Mouse (Mus musculus) stomach, postnatal 0 days (tissue): ENCODE results near the gene Myom1.

Experiments used
- CTCF ChIP-seq: IDR thresholded peaks from 2 replicates; pipeline ENCODE4 v1.5.1; 2016; ENCODE audit warnings: antibody characterized with exemption, low read depth, mild to moderate bottlenecking, moderate library complexity
- EP300 ChIP-seq: optimal IDR thresholded peaks from 2 replicates; pipeline ENCODE3; 2016; ENCODE audit warnings: antibody characterized with exemption

DNA sequence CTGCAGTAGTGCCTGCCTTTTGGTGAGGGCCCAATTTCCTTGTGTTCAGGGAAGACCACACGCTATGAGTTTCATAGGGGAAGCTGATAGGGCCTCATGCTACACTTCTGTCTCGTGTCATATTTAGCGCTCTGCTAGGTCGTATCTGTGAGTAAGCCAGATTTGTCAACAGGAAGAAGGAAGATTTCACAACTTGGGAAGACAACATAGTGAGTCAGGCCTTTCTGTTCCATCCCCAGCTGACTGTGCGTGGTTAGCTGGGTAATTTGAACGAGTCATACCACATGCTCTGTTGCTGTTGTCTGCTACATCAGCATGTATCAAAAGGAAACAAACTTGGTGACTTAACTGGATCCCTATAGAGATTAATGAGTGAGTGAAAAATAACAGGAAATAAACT lies 162.6 kb downstream of the Myom1 start:
- TF ChIP-seq CTCF (no peak), EP300 (no peak)
